Comparison of ENCODE assay signal across 8 mouse cellular contexts in genomic region chr12:80146227-80147223, GRCm38 (mm10). TPM values are rescaled to one million over a fixed set of nuclear protein-coding genes. Genes with fewer than 3 reads are reported as not detected.
A peak's percentile ranks its signal among the peaks of the same experiment; 100 is the strongest.
DNase-seq lines count a peak whose midpoint lies in the region; ATAC-seq and TF ChIP-seq lines count a peak whose summit lies in the region.

No protein-coding gene starts in this region.

- H3K4me3 ChIP-seq in layer of hippocampus, adult 2 months = no peak overlapping the region
- no peak overlapping the region for H3K4me3 ChIP-seq in forebrain, embryonic 13.5 days
- no peak overlapping the region for H3K4me3 ChIP-seq in hindbrain, embryonic 14.5 days (replicated peaks; ENCODE audit: low read length)

- ATAC-seq in forebrain, embryonic 13.5 days = peak; percentile 68
- no peak; the same call in 1 of the 2 replicates for ATAC-seq in hindbrain, embryonic 14.5 days (ENCODE audit: low FRiP score)

- H3K36me3 ChIP-seq in forebrain, embryonic 13.5 days (ENCODE audit: poor library complexity, severe bottlenecking) = no peaks in the 10 kb centered on the region
- H3K36me3 ChIP-seq in hindbrain, embryonic 14.5 days (replicated peaks; ENCODE audit: control insufficient read depth, insufficient read depth) = no peaks in the 10 kb centered on the region

- peaks cover 11% of the 10 kb centered on the region for H3K4me1 ChIP-seq in forebrain, embryonic 13.5 days
- no peaks in the 10 kb centered on the region for H3K4me1 ChIP-seq in hindbrain, embryonic 14.5 days (replicated peaks; ENCODE audit: control insufficient read depth, insufficient read depth, low read length)

- 49% methylated on average over 21 of the region's 21 CpGs for WGBS in forebrain, embryonic 13.5 days
- 36% methylated on average over 21 of the region's 21 CpGs for WGBS in hindbrain, embryonic 14.5 days

- no peaks in the 10 kb centered on the region for H3K9me3 ChIP-seq in forebrain, embryonic 13.5 days (replicated peaks)
- no peaks in the 10 kb centered on the region for H3K9me3 ChIP-seq in hindbrain, embryonic 14.5 days (ENCODE audit: control insufficient read depth, low read length)

- DNase-seq in layer of hippocampus, adult 2 months (ENCODE audit: low spot score in 2 of 2) = peak; percentile 50 to 70
- no peak for DNase-seq in layer of hippocampus, adult 9-10 months (ENCODE audit: low spot score)
- DNase-seq in brain, embryonic 18.5 days (ENCODE audit: low read depth, low spot score) = peak; percentile 55
- DNase-seq in hindbrain, embryonic 14.5 days (ENCODE audit: low spot score) = peak; percentile 87
- DNase-seq in left cerebral cortex, postnatal 36 days (ENCODE audit: low spot score in 2 of 2) = peak; percentile 55 to 59
- peak; percentile 90 for DNase-seq in mesoderm, embryonic 11.5 days (ENCODE audit: low read depth, low spot score)
- DNase-seq in spleen, postnatal 36 days (ENCODE audit: low spot score in 2 of 2) = peak; percentile 28

- TF ChIP-seq CTCF in layer of hippocampus, adult 2 months (conservative IDR thresholded peaks at IDR 0.05) = peak; percentile 90

- no peak overlapping the region for H3K9ac ChIP-seq in forebrain, embryonic 13.5 days
- H3K9ac ChIP-seq in hindbrain, embryonic 14.5 days = no peak overlapping the region

- intact Hi-C loops in left cerebral cortex, postnatal 36 days (cut with DNase I) = loop anchor here (2.0 kb wide), 1 partner anchor 788 kb away; no protein-coding TSS in a partner anchor

- no peak overlapping the region for H3K27ac ChIP-seq in layer of hippocampus, adult 2 months
- peak overlapping the region; percentile 65 for H3K27ac ChIP-seq in forebrain, embryonic 13.5 days
- H3K27ac ChIP-seq in hindbrain, embryonic 14.5 days = no peak overlapping the region

- no peak overlapping the region for H3K4me2 ChIP-seq in forebrain, embryonic 13.5 days
- H3K4me2 ChIP-seq in hindbrain, embryonic 14.5 days (replicated peaks) = no peak overlapping the region

- no peaks in the 10 kb centered on the region for H3K27me3 ChIP-seq in forebrain, embryonic 13.5 days
- H3K27me3 ChIP-seq in hindbrain, embryonic 14.5 days (ENCODE audit: control insufficient read depth, insufficient read depth, low read length) = no peaks in the 10 kb centered on the region

RNA-seq across cellular contexts. Expression of gene Zfp36l1, which starts 33.7 kb away (rescaled TPM):
- total RNA-seq in layer of hippocampus, adult 2 months (2021) = 10 to 100 TPM; 35.2 to 39.4 TPM
- 52.6 and 60.2 TPM in 2 replicates for polyA plus RNA-seq in forebrain, embryonic 13.5 days (2015; fragmentation: Nextera tagmentation; extraction: Ambion mirVana)
- polyA plus RNA-seq in hindbrain, embryonic 14.5 days (2014; fragmentation: Nextera tagmentation; extraction: Ambion mirVana) = 47.7 and 48.8 TPM in 2 replicates
- total RNA-seq in left cerebral cortex, postnatal 36 days (2021) = 10 to 100 TPM; 37.3 to 40.0 TPM
